Mouse (Mus musculus) hindbrain, postnatal 0 days (tissue): Measurements from ENCODE around the gene Ssbp2. TPM values are rescaled to one million over a fixed set of nuclear protein-coding genes. Genes with fewer than 3 reads are reported as not detected.

ENCODE experiments used
- ATAC-seq: fragments of 200-750 bp; cut with Nextera tagmentation; 2 replicates; pipeline ENCODE4 v1.8.0; 2017; ENCODE audit warnings: mild to moderate bottlenecking, moderate TSS enrichment, moderate library complexity
- DNase-seq: peaks from one replicate; pipeline ENCODE4 v3.0.0-alpha.2; 2015; ENCODE audit warnings: low spot score
- H3K27ac ChIP-seq: fragments of 300-500 bp; sonication (generic); 2 replicates; pipeline ENCODE4 v1.5.1; 2014; ENCODE audit warnings: mild to moderate bottlenecking
- H3K27me3 ChIP-seq: fragments of 300-500 bp; sonication (generic); 2 replicates; pipeline ENCODE4 v1.6.1; 2014; ENCODE audit warnings: low read length, mixed read lengths; ENCODE audit not compliant: insufficient read depth
- H3K36me3 ChIP-seq: fragments of 300-500 bp; sonication (generic); 2 replicates; pipeline ENCODE4 v1.6.1; 2014; ENCODE audit warnings: low read length, mixed read lengths; ENCODE audit not compliant: insufficient read depth
- H3K4me1 ChIP-seq: fragments of 300-500 bp; sonication (generic); 2 replicates; pipeline ENCODE4 v1.6.1; 2014; ENCODE audit warnings: antibody characterized with exemption, low read length, mixed read lengths; ENCODE audit not compliant: insufficient read depth
- H3K4me2 ChIP-seq: fragments of 300-500 bp; sonication (generic); 2 replicates; pipeline ENCODE4 v1.6.1; 2014; ENCODE audit warnings: low read depth, mild to moderate bottlenecking, low read length, moderate library complexity, mixed read lengths
- H3K4me3 ChIP-seq: fragments of 300-500 bp; sonication (generic); 2 replicates; pipeline ENCODE4 v1.5.1; 2014; ENCODE audit warnings: low read length
- H3K9ac ChIP-seq: fragments of 300-500 bp; sonication (generic); replicated peaks from 2 replicates; pipeline ENCODE4 v1.6.1; 2014; ENCODE audit warnings: mild to moderate bottlenecking, low read length, moderate library complexity, mixed read lengths
- H3K9me3 ChIP-seq: fragments of 300-500 bp; sonication (generic); 2 replicates; pipeline ENCODE4 v1.6.1; 2016; ENCODE audit warnings: low read length, mixed read lengths
- CTCF ChIP-seq: IDR thresholded peaks from 2 replicates; pipeline ENCODE4 v1.5.1; 2016; ENCODE audit warnings: antibody characterized with exemption, control low read depth, low read depth
- WGBS: fragments of 180-500 bp; shearing (Covaris S2); extraction: QIAGEN DNeasy Blood & Tissue Kit; methylation state at CpG from one replicate; pipeline ENCODE4 v1.1.7; 2014; 5-methylcytosine and 5-hydroxymethylcytosine counted together
- polyA plus RNA-seq: library from polyadenylated mRNA; unstranded; fragments of >200 nt; fragmentation: Nextera tagmentation; extraction: Ambion mirVana; gene quantifications from 2 replicates; pipeline ENCODE4 v1.2.1, GENCODE M21; 2015
- total RNA-seq: library from RNA; depleted of rRNA; stranded (reverse); fragments of >200 nt; gene quantifications from 2 replicates; pipeline ENCODE4 v1.2.3, GENCODE M21; 2014

Gene Ssbp2
- total and polyA plus RNA-seq, 2 experiments from 2014 or later: 105 to 140 TPM

DNA sequence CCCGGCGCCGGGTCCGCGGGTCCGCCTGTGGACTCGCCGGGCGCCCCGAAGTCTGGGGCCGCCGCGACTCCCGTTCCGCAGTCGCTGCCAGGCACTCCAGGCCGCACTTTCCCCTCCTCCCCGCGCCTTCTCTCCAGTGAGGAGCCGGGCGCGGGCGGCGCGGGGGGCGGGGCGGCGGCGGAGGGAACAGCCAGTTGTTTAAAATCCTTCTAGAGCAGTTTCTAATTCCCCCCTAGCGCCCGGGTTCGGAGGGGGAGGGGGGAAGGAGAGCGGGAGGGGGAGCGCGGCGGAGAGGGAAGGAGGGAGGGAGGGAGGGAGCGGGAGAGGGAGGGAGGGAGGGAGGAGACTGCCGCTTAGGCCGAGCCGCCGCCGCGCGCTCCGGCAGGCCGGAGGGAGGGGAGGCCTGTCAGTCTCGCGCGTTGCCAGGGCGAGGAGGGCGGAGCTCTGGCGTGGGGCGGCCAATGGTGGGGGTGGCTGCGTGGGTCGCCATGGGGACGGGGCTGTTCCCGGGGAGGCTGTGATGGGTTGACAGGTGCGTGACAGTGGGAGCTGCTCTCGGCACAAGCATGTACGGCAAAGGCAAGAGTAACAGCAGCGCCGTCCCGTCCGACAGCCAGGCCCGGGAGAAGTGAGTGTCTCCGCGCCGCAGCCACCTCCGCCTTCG lies 670 bp downstream of the Ssbp2 start:
- Histone ChIP-seq H3K4me3 (peak overlapping the region; percentile 88), H3K27ac (peak overlapping the region; percentile 98), H3K9ac (peak overlapping the region; percentile 78), H3K4me1 (peaks cover 7% of the 10 kb centered on the region), H3K27me3 (no peaks in the 10 kb centered on the region), H3K9me3 (no peaks in the 10 kb centered on the region), H3K36me3 (no peaks in the 10 kb centered on the region), H3K4me2 (peak overlapping the region; percentile 81)
- WGBS: under 1% methylated on average over 45 of the region's 70 CpGs
- TF ChIP-seq CTCF: no peak
- ATAC-seq: peak; percentile 99
- DNase-seq: peak; percentile 98

DNA sequence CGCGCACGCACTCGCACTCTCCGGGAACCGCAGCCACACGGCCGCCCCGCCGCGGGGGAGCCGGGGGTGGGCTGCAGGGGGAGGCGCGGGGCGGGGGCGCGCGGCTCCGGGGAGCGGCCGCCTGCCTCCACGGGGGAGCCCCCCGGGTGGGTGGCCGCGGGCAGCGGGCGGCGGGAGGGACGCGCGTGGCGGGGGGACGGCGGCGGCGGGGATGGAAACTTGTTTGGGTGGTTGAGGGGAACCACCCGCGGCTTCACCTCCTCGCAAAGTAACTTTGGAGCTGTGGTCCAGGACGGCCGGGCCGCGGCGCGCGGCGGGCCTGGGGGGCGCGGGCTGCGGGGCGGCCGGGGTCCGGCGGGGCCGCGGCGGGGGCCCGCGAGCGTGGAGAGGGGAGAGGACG lies 1.2 kb downstream of the Ssbp2 start:
- Histone ChIP-seq H3K4me3 (peak overlapping the region; percentile 88), H3K4me1 (peaks cover 7% of the 10 kb centered on the region), H3K27ac (peak overlapping the region; percentile 90), H3K27me3 (no peaks in the 10 kb centered on the region), H3K9me3 (no peaks in the 10 kb centered on the region), H3K36me3 (no peaks in the 10 kb centered on the region), H3K9ac (peak overlapping the region; percentile 78), H3K4me2 (peak overlapping the region; percentile 81)
- DNase-seq: no peak
- WGBS: 0% methylated on average over 11 of the region's 61 CpGs
- 0 out of 2 replicates have a peak, but pooled peaks have one; percentile 0 for ATAC-seq
- TF ChIP-seq CTCF: no peak

DNA sequence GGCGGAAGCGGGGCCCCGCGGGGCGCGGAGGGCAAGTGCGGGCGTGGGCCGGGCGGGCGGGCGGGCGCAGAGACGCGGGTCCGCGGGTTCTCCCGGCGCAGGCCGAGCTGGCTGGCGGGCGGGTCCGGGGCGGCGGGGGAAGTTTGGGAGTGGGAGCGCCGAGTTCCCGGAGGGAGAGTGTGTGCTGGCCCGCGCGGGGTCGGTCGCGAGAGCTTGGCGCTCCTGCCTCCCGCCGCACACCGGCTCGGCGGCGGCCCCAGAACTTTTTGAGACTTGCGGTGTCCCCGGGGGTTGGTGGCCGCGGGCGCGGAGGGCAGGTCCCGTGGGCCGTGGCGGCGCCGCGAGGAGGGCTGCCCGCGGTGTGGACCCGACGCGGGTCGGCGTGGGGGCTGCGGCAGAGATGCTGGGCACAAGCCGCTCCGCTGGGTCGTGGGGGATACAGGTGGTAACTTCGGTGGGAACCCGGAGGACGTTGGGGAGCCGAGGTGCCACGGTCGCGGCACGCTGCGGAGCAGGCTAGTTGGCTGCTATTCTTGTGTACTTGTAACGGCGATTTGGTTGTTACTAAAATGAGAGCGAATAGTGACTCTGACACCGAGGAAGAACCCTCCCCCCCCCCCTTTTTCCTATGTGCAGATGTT lies 1.7 kb downstream of the Ssbp2 start:
- ATAC-seq: no peak
- under 1% methylated on average over 54 of the region's 77 CpGs for WGBS
- H3K4me2 ChIP-seq: peak overlapping the region; percentile 81
- H3K9ac ChIP-seq: peak overlapping the region; percentile 78
- peak overlapping the region; percentile 88 for H3K4me3 ChIP-seq
- no peak for TF ChIP-seq CTCF
- peak; percentile 38 for DNase-seq
- peak overlapping the region; percentile 90 for H3K27ac ChIP-seq
- H3K4me1 ChIP-seq: peaks cover 7% of the 10 kb centered on the region
- no peaks in the 10 kb centered on the region for H3K36me3 ChIP-seq
- H3K27me3 ChIP-seq: no peaks in the 10 kb centered on the region
- no peaks in the 10 kb centered on the region for H3K9me3 ChIP-seq

DNA sequence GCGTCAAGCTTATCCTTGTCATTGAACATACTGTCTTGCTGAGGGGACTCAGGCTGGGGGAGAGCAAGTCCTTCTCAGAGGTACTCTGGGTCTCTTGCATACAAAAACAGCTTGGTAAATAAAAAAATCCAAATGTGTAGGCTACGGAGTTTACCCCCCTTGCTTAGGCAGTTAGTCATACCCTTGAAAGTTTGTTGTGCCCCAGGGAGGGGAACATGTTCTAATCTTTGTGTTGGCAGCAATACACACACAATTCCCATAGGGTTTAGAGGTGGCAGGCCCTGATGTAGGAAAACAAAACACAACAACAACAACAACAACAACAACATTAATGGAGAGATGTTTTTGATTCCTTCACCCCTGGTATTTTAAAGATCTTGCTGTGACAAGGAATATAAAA lies 2.3 kb downstream of the Ssbp2 start:
- DNase-seq (peak; percentile 25), ATAC-seq (no peak)
- no peak for TF ChIP-seq CTCF
- Histone ChIP-seq H3K27ac (peak overlapping the region; percentile 90; the same call in 1 of the 2 replicates), H3K9ac (peak overlapping the region; percentile 78), H3K9me3 (no peaks in the 10 kb centered on the region), H3K4me2 (peak overlapping the region; percentile 81), H3K27me3 (no peaks in the 10 kb centered on the region), H3K4me1 (peaks cover 7% of the 10 kb centered on the region), H3K4me3 (peak overlapping the region; percentile 88), H3K36me3 (no peaks in the 10 kb centered on the region)
- WGBS: 3% methylated on average over 1 of the region's 2 CpGs

DNA sequence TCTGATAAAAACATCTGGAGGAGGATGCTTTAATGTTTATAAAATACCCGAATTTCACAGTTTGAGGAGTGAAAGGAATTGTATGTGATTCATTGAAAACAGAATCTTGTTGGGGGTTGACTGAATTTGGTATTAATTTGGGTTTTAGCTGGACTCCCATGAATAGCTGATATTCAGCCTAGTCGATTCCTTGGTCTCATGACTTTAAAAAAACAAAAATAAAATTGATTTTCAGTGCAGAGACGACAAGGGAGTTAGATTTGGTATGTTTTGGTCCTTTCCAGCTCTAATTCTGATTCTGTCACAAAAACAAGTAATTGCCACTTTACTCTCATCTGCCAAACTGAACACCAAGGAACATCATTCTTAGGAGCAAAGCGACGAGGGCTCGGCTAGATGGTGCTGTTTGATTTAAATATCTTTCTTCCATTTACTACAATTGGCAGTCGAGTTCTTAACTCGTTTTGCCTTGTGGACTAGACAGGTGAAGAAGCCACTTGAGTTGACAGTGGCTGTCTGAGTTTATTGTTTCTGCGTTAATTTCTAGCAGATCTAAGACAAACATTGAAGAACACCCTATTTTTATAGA lies 2.9 kb downstream of the Ssbp2 start:
- peak; percentile 65 for TF ChIP-seq CTCF
- no peak for ATAC-seq
- Histone ChIP-seq H3K9ac (no peak overlapping the region), H3K36me3 (no peaks in the 10 kb centered on the region), H3K4me3 (peak overlapping the region; percentile 88), H3K4me2 (peak overlapping the region; percentile 81), H3K27ac (no peak overlapping the region), H3K4me1 (peaks cover 7% of the 10 kb centered on the region), H3K9me3 (no peaks in the 10 kb centered on the region), H3K27me3 (no peaks in the 10 kb centered on the region)
- 15% methylated on average over 9 of the region's 9 CpGs for WGBS
- DNase-seq: peak; percentile 79

DNA sequence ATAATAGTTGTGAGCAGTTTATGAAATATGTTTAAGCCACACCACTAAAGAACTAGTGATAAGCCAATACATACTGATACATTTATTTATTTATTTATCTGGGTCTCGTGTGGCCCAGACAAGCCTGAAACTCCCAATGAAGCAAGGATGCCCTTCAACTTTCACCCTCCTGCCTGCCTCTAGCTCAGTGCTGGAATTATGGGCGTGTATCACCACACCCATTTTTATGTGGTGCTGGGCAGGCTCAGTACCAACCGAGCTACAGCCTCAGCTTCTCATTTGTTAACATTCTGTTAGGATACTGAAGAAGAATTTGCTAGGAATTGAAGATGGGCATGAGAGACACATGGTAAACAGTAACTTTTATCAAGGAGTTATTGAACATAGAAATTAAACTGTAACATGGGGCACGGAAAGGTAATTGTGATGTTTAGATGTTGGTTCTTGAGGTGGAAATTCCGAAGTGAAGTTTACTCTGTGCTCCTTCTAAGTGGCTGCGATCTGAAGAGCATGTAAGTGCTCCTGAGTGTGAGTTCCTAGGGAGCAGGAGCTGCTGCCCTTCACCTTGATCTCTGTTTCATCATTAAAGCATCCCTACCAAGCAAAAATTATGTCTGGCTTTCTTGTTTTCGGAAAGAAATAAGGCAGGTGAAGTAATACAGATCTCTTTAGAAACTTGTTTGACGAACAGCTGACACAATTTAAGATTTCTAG lies 5.1 kb downstream of the Ssbp2 start:
- no peak overlapping the region for H3K27ac ChIP-seq
- TF ChIP-seq CTCF: no peak
- H3K4me3 ChIP-seq: no peak overlapping the region
- H3K27me3 ChIP-seq: no peaks in the 10 kb centered on the region
- no peak for DNase-seq
- no peaks in the 10 kb centered on the region for H3K36me3 ChIP-seq
- no peak overlapping the region for H3K4me2 ChIP-seq
- H3K9ac ChIP-seq: no peak overlapping the region
- WGBS: 80% methylated on average over 8 of the region's 8 CpGs
- H3K4me1 ChIP-seq: peaks cover under 1% of the 10 kb centered on the region; the same call in 1 of the 2 replicates
- H3K9me3 ChIP-seq: no peaks in the 10 kb centered on the region
- ATAC-seq: no peak
